Mouse (Mus musculus) hindbrain, embryonic 10.5 days (tissue): ENCODE results near the gene Ppp1r27. TPM values are rescaled to one million over a fixed set of nuclear protein-coding genes. Genes with fewer than 3 reads are reported as not detected.

Source experiments
- DNase-seq: peaks from one replicate; pipeline ENCODE4 v3.0.0-alpha.2; 2017; ENCODE audit warnings: low spot score
- H3K27ac ChIP-seq: fragments of 300-500 bp; sonication (generic); 2 replicates; pipeline ENCODE4 v1.5.1; 2016; ENCODE audit warnings: mild to moderate bottlenecking, moderate library complexity
- H3K27me3 ChIP-seq: fragments of 300-500 bp; sonication (generic); 2 replicates; pipeline ENCODE4 v1.6.1; 2016; ENCODE audit warnings: mild to moderate bottlenecking; ENCODE audit not compliant: poor library complexity, insufficient read depth, severe bottlenecking
- H3K36me3 ChIP-seq: fragments of 300-500 bp; sonication (generic); 2 replicates; pipeline ENCODE4 v1.6.1; 2016; ENCODE audit warnings: mild to moderate bottlenecking, moderate library complexity
- H3K4me1 ChIP-seq: fragments of 300-500 bp; sonication (generic); replicated peaks from 2 replicates; pipeline ENCODE4 v1.6.1; 2016; ENCODE audit warnings: mild to moderate bottlenecking
- H3K4me3 ChIP-seq: fragments of 300-500 bp; sonication (generic); 2 replicates; pipeline ENCODE4 v1.5.1; 2016; ENCODE audit warnings: mild to moderate bottlenecking, moderate library complexity
- H3K9me3 ChIP-seq: fragments of 300-500 bp; sonication (generic); 2 replicates; pipeline ENCODE4 v1.6.1; 2016; ENCODE audit warnings: mild to moderate bottlenecking, moderate library complexity
- WGBS: fragments of 180-500 bp; shearing (Covaris S2); methylation state at CpG from one replicate; pipeline ENCODE4 v1.1.7; 2016; 5-methylcytosine and 5-hydroxymethylcytosine counted together
- polyA plus RNA-seq: library from polyadenylated mRNA; unstranded; fragments of >200 nt; fragmentation: Nextera tagmentation; extraction: Ambion mirVana; gene quantifications from 2 replicates; pipeline ENCODE4 v1.2.1, GENCODE M21; 2016

Gene Ppp1r27
- polyA plus RNA-seq, 1 experiment from 2014 or later: 0.27 TPM

- 31% methylated on average over 9 of the region's 9 CpGs for WGBS
- Histone ChIP-seq H3K27me3 (peaks cover 82% of the 10 kb centered on the region), H3K4me3 (no peak overlapping the region), H3K4me1 (peaks cover 28% of the 10 kb centered on the region), H3K9me3 (no peaks in the 10 kb centered on the region), H3K36me3 (no peaks in the 10 kb centered on the region), H3K27ac (no peak overlapping the region)
- no peak for DNase-seq
Observed at GRCm38 (mm10) chr11:120531646-120532045, 19.3 kb downstream of the Ppp1r27 start.

DNA sequence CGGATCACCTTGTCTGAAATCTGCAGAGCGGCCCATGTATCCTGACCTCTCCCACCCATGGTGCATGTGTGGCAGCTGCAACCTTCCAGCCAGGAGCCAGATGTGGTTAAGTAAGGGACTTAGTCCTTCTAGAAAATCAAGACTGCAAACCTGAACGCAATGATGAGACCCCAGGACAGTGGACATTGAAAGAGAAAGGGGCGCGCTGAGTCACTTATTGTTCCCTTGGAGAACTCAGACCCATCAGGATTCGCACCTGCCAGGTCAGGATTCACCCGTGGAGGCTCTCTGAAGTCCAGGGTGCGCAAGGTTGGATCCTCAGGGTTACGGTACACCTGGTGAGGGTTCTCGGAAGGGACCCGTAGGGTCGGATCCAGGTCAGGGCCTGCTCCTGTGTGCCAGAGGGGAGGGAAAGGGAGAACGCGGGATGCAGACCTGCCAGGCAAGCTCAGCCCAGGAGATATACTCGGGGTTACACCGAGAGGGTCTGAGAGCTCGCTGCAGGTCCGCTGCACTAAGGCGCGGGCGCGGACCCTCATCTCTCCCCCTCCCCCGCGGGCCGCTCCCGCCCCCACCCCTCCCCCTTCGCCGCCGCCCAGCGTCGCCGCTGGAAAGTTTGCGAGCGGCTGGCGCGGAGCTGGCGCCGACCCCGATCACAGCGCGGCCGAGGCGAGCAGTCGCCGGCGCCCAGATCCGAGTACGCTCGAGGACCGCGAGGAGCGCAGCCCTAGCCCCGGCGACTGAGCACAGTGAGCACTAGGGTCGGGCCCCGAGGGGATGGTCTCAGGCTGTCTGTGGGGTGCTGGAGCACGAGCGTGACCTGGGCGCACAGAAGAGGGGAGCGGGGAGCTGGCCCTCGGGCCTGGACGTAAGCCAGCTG lies 20.6 kb downstream of the Ppp1r27 start, which contains the start of gene Gcgr:
Gene Gcgr (plus strand): TSS at position 615 of the 880 bp plus-strand sequence.
- Histone ChIP-seq H3K36me3 (no peaks in the 10 kb centered on the region), H3K27ac (peak within 1 kb of the TSS; percentile 66), H3K4me1 (peaks cover 28% of the 10 kb centered on the region), H3K9me3 (no peaks in the 10 kb centered on the region), H3K4me3 (peak within 1 kb of the TSS; percentile 52), H3K27me3 (peaks cover 81% of the 10 kb centered on the region)
- WGBS: 8% methylated on average over 62 of the region's 62 CpGs
- peak; percentile 47 for DNase-seq

DNA sequence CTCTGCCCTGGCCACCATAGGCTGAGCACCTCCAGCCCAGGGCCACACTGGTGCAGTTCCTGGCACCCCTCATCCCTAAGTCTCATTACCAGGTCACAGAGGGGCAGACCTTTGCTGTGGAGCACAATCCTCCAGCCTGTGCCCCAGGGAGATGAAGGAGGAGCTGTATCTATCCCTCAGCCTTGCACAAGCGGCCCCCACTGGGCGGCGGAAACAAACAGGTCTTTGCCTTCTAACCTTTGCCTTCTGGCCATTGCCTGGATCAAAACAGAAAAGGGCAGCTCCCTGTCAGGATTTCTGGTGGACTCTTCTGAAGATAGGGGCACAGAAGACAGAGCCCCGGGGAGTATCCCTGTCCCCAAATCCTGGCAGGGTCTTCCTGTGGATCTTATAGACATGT lies 22.0 kb downstream of the Ppp1r27 start:
- no peak for DNase-seq
- H3K27me3 ChIP-seq: peaks cover 67% of the 10 kb centered on the region
- 45% methylated on average over 4 of the region's 4 CpGs for WGBS
- H3K27ac ChIP-seq: 0 out of 2 replicates have a peak overlapping the region, but pooled peaks have one; percentile 2
- no peak overlapping the region for H3K4me3 ChIP-seq
- H3K4me1 ChIP-seq: peaks cover 28% of the 10 kb centered on the region
- no peaks in the 10 kb centered on the region for H3K36me3 ChIP-seq
- no peaks in the 10 kb centered on the region for H3K9me3 ChIP-seq

- H3K36me3 ChIP-seq: no peaks in the 10 kb centered on the region
- no peaks in the 10 kb centered on the region for H3K9me3 ChIP-seq
- peaks cover 56% of the 10 kb centered on the region for H3K27me3 ChIP-seq
- WGBS: 80% methylated on average over 9 of the region's 9 CpGs
- DNase-seq: no peak
- no peak overlapping the region for H3K27ac ChIP-seq
- peaks cover 28% of the 10 kb centered on the region for H3K4me1 ChIP-seq
- H3K4me3 ChIP-seq: no peak overlapping the region
Observed at GRCm38 (mm10) chr11:120527690-120528354, 23.1 kb downstream of the Ppp1r27 start.

- no peaks in the 10 kb centered on the region for H3K36me3 ChIP-seq
- H3K4me3 ChIP-seq: no peak overlapping the region
- H3K27me3 ChIP-seq: peaks cover 37% of the 10 kb centered on the region
- no peaks in the 10 kb centered on the region for H3K9me3 ChIP-seq
- no peak for DNase-seq
- no peak overlapping the region for H3K27ac ChIP-seq
- 79% methylated on average over 2 of the region's 2 CpGs for WGBS
- H3K4me1 ChIP-seq: peaks cover 22% of the 10 kb centered on the region
Observed at GRCm38 (mm10) chr11:120525959-120526358, 25.0 kb downstream of the Ppp1r27 start.

GRCm38 (mm10) chr11:120522581-120522980 lies 28.4 kb downstream of the Ppp1r27 start:
- H3K27me3 ChIP-seq: peaks cover 3% of the 10 kb centered on the region
- no peaks in the 10 kb centered on the region for H3K9me3 ChIP-seq
- H3K4me3 ChIP-seq: no peak overlapping the region
- no peaks in the 10 kb centered on the region for H3K36me3 ChIP-seq
- no peak overlapping the region for H3K27ac ChIP-seq
- no peak for DNase-seq
- H3K4me1 ChIP-seq: peaks cover 15% of the 10 kb centered on the region
- WGBS: 88% methylated on average over 8 of the region's 8 CpGs

GRCm38 (mm10) chr11:120520967-120521540 lies 29.9 kb downstream of the Ppp1r27 start:
- 83% methylated on average over 5 of the region's 5 CpGs for WGBS
- no peak overlapping the region for H3K4me3 ChIP-seq

GRCm38 (mm10) chr11:120520498-120520897 lies 30.4 kb downstream of the Ppp1r27 start:
- Histone ChIP-seq H3K27me3 (peaks cover 5% of the 10 kb centered on the region; the same call in 1 of the 2 replicates), H3K27ac (no peak overlapping the region), H3K4me3 (no peak overlapping the region), H3K36me3 (no peaks in the 10 kb centered on the region), H3K4me1 (peaks cover 19% of the 10 kb centered on the region), H3K9me3 (no peaks in the 10 kb centered on the region)
- no peak for DNase-seq
- WGBS: 80% methylated on average over 9 of the region's 9 CpGs

More at GRCm38 (mm10) chr11:120520967-120521540, 29.9 kb downstream of the Ppp1r27 start:
- no peaks in the 10 kb centered on the region for H3K9me3 ChIP-seq
- H3K36me3 ChIP-seq: no peaks in the 10 kb centered on the region
- H3K27me3 ChIP-seq: 0 out of 2 replicates have a peak, but pooled peaks cover 5% of the 10 kb centered on the region
- DNase-seq: no peak
- peaks cover 15% of the 10 kb centered on the region for H3K4me1 ChIP-seq
- H3K27ac ChIP-seq: no peak overlapping the region

GRCm38 (mm10) chr11:120519738-120520137 lies 31.2 kb downstream of the Ppp1r27 start:
- 63% methylated on average over 9 of the region's 9 CpGs for WGBS
- no peaks in the 10 kb centered on the region for H3K36me3 ChIP-seq
- no peak overlapping the region for H3K4me3 ChIP-seq
- peaks cover 5% of the 10 kb centered on the region; the same call in 1 of the 2 replicates for H3K27me3 ChIP-seq
- peaks cover 21% of the 10 kb centered on the region for H3K4me1 ChIP-seq
- DNase-seq: no peak
- no peaks in the 10 kb centered on the region for H3K9me3 ChIP-seq
- peak overlapping the region; percentile 59; the same call in 1 of the 2 replicates for H3K27ac ChIP-seq

DNA sequence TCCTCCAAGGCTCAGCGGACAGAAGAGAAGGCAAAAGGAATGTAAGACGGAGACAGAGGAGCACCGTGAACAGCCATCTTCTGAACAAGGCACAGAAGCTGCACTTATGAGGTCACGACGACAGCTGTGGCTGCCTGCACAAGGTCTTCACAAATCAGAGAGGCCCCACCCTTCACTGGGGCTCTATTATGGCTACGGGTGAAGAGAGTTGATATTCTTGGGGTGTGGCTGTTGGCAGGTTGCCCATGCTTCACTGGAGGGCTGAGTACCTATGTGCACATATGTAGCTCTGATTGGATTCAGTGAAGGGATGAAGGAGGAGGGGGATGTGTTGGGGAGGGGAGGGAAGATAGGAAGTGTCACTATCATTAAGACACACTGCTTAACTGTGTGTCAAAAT lies 32.4 kb downstream of the Ppp1r27 start:
- H3K4me1 ChIP-seq: peaks cover 21% of the 10 kb centered on the region
- H3K36me3 ChIP-seq: no peaks in the 10 kb centered on the region
- no peak for DNase-seq
- WGBS: 80% methylated on average over 6 of the region's 6 CpGs
- peaks cover 5% of the 10 kb centered on the region; the same call in 1 of the 2 replicates for H3K27me3 ChIP-seq
- no peak overlapping the region for H3K27ac ChIP-seq
- H3K4me3 ChIP-seq: no peak overlapping the region
- H3K9me3 ChIP-seq: no peaks in the 10 kb centered on the region

DNA sequence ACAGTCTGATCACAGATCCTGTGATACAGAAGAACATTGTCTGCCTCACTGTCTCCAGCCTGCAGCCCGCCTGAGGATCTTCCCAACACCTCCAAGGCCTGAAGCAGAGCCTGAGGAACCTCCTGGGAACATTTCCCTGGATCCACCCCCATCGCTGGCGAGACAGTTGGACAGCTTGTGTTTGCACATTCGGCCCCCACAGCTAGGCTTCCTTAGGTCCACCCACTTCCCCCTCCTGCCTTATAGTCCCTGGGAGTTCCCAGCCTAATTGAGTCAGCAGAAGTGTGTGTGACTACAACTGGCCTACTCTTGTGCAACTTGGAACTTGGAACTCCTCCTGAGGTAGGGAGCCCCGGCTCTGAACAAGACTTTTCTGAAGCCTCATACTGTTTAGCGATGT lies 32.9 kb downstream of the Ppp1r27 start:
- no peak for DNase-seq
- no peak overlapping the region for H3K27ac ChIP-seq
- H3K4me3 ChIP-seq: no peak overlapping the region
- H3K9me3 ChIP-seq: no peaks in the 10 kb centered on the region
- WGBS: 63% methylated on average over 6 of the region's 6 CpGs
- no peaks in the 10 kb centered on the region for H3K36me3 ChIP-seq
- H3K27me3 ChIP-seq: peaks cover 5% of the 10 kb centered on the region; the same call in 1 of the 2 replicates
- peaks cover 24% of the 10 kb centered on the region for H3K4me1 ChIP-seq

- no peaks in the 10 kb centered on the region for H3K36me3 ChIP-seq
- no peak for DNase-seq
- 74% methylated on average over 4 of the region's 4 CpGs for WGBS
- no peak overlapping the region for H3K27ac ChIP-seq
- no peaks in the 10 kb centered on the region for H3K9me3 ChIP-seq
- H3K27me3 ChIP-seq: peaks cover 5% of the 10 kb centered on the region; the same call in 1 of the 2 replicates
- no peak overlapping the region for H3K4me3 ChIP-seq
- H3K4me1 ChIP-seq: peaks cover 30% of the 10 kb centered on the region
Observed at GRCm38 (mm10) chr11:120517147-120517546, 33.8 kb downstream of the Ppp1r27 start.
